Mouse (Mus musculus): Measurements from ENCODE around the gene Atad5.

Atad5 gene

DNA sequence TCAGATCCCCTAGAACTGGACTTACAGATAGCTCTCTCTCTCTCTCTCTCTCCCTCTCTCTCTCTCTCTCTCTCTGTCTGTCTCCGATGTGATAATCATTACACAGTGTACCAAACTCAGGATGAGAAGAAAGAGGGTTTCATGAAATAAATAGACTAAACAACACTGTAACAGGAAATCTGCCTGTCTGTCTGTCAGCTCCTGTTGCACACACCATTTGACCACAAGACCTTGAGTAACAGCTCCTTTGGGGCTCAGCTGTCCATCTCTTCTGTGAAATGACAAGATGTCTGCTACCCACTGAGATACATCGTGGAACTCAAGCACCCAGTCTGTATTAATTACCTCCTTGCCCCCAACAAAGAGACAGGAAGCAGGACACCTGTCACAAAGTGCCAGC, 62.3 kb downstream of the Atad5 start:
- DNase-seq (ENCODE audit: low spot score), result no peak

DNA sequence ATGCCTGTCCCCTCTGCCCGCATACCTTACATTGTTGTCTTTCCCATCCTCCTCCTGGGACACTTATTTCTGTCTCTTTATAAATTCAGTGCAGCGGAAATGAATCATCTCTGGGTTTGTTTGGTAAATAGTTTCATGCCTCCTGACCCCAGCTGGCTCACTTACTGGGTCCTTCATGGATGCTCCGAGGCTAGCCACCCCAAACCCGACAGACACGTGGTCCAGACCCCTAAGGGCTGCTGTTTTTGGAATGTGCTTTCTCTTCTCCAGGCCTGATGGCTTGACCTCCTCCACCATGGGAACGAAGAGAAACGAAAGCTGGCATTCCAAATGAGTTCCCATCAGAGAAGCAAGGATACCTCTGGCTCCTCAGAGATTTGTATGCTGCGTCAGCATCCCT, 63.2 kb downstream of the Atad5 start:
- DNase-seq (ENCODE audit: low spot score), result no peak

DNA sequence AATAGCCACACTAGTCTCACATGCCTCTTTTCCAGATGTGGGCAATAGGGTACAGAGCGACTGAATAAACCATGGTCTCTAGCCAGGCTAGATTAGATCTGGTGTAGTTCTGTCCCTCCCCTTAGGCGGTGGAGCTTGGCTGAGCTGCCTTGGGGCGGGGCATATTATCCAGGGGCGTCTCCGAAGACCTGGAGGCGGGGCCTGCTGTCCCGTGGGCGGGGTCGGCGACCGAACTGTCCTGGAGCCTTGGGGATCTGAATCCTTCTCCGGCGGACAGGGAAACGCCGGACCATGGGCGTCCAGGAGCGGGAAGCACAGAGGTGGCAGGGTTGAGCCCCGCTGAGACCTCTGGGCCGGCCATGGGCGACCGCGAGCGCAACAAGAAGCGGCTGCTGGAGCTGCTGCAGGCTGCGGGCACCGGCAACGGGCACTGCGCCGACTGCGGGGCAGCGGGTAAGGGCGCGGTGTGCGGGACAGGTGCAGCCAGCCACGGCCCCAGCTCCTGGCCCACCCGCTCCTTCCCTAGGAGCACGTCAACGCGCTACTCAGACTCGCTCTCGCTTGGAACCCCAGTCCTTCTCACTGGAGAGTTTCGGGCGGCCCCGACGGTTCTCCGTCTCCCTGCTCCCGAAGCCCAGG, 64.8 kb downstream of the Atad5 start, which contains the start of gene Adap2:
Adap2 (plus strand) TSS at position 249 of the 639 bp plus-strand sequence.
- DNase-seq (ENCODE audit: low spot score), result peak; percentile 77

DNA sequence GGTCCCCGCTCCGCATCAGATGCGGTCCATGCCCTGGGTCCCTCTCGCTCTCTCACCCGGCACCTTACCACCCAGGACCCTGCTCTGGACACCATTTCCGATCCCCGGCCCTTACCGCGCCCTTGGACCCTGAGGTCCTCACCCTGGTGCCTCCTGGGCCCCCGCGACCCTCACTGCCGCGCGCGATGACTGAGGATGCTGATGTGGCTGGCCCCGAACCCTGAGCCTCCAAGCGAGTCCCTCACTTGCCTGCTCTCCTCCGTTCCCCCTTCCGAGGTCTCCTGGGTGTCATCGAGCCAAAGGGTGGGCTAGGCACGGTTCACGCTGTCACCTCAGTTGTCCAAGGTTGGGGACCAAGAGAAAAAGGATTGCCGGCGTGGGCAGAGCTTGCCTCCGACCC, 65.3 kb downstream of the Atad5 start:
- no peak for DNase-seq (ENCODE audit: low spot score)

DNA sequence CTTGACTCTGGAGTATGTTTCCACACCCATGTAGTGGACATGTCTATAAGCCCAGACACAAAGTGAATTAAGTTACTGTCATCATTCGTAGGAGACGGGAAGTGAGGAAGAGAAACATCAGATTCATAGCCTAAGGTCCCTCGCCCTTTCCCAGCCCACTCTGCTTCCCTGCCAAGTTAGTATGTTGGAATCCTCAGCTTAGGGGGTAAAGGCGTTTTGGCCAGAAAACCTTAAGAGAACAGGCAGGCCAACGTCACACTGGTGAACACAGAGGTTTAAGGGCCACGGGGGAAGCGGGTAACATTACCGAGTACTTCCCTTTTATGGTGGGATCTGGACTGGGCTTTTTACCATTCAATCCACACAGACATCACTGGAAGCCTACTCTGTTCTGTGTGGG, 66.3 kb downstream of the Atad5 start:
- no peak for DNase-seq (ENCODE audit: low spot score)

DNA sequence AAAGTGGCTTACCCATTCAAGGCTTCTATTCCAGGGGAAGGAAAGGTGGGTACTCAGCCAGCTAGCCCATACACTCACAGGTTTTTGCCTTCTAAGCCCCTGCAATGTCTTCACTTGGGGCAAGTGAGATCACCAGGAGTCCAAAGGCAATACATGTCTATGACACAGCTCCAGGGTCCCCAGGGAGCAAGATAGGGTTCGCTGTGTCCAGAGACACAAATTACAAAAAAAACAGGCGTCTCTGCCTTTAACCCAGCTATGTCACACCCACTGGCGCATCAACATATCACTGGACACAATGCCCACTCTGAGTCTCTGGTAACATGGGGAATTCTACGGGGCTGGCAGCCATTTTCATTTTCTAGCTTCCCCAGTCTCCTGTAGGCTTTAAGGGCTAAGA, 66.8 kb downstream of the Atad5 start:
- no peak for DNase-seq (ENCODE audit: low spot score)

DNA sequence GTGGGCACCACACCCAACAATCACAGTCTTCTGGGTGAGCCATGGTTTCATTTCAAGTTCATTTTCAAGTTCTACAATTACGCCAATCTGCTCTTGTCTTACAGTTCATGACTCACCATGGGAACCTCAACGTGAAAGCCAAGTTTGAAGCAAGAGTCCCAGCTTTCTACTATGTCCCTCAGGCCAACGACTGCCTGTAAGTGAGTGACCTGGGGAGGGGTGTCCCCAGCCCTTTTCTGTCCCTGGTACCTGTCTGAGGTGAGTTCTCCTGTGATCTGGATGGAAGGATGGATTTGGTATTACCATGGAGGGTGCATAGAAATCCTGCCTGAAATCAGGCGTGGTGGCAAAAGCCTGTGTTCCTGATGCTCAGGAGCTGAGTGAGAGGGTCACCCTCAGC, 67.6 kb downstream of the Atad5 start:
- no peak for DNase-seq (ENCODE audit: low spot score)

DNA sequence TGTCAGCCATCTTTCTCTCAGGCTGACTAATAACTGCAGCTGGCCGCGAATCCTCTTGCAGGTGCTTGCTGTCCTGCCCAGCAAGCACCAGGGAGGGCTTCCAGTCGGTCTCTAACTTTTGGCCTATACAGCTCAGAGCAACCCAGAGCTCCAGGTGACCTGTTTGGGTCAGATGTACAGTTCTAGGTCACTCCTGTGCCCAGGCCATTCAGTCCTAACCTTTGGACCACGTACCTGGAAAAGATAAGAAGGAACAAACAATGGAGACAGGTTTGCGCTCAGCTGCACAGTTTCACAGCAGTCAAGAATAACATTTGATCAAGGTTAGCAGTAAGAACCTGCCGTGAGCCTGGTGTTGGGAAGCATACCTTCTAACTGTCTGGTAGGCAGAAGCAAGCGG, 69.8 kb downstream of the Atad5 start:
- DNase-seq (ENCODE audit: low spot score), result no peak

DNA sequence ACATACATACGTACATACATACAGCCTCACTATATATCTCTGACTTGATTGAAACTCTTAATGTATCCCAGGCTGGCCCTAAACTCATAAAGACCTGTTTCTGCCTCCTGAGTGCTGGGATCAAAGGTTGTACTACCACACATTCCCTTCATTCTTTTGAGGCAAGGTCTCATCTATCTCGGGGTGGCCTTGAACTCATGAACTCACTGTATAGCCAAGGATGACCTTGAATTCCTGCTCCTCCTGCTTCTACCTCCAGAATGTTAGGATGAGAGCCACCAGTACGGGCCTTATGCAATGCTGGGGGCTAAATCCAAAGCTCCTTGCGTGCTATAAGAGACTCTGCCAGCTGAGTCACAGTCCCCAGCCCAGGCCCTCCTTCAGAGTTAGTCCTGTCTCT, 71.8 kb downstream of the Atad5 start:
- DNase-seq (ENCODE audit: low spot score), result no peak

DNA sequence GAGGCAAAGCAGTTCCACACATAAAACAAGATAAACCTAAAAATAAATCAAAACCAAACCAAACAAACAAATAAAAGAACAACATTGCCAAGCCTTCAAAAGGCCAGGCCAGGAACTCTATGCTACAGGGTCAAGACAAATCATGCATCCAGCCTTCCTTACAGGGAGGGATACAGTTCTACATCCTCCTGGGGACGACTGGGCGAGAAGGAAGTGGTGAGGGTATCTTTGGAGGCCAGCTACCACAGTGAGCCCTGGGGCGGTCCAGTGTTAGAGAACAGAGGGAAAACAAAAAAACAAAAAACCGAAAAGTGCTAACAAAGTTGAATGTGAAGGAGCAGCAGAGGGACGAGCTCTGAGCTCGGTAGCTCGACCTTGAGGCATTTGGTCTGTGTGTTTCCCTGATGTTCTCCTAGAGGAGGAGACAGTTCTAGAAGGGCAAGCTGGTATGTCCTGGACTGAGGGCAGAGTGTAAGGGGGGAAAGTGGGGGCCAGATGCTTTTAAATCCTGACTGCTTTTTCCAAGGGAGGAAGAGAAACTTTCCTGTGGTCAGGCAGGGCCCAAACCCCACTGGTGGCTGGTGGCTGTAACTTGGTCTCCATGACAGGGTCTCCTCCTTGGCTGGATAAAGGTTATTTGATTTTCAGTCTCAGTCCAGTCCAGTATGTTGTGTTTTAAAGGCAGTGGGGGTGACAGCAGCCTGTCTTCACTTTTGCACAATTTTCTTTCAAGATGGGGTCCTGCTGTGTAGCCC, 74.3 kb downstream of the Atad5 start:
- no peak for DNase-seq (ENCODE audit: low spot score)

DNA sequence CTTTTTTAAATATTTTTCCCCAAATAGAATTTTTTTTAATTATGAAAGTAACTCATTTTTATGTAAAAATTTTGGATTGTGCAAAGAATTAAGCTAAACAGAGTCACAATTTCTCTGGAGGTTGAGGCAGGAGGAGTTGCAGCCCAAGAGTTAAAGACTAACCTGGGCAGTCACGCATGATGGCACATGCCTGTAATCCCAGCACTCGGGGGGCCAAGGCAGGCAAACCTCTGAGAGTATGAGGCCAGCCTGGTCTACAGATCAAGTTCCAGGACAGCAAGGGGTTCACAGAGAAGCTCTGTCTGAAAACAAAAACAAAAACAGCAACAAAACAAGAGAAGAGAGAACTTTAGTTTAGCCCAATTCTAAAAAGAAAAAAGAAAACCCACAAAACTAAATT, 75.0 kb downstream of the Atad5 start:
- DNase-seq (ENCODE audit: low spot score), result no peak

DNA sequence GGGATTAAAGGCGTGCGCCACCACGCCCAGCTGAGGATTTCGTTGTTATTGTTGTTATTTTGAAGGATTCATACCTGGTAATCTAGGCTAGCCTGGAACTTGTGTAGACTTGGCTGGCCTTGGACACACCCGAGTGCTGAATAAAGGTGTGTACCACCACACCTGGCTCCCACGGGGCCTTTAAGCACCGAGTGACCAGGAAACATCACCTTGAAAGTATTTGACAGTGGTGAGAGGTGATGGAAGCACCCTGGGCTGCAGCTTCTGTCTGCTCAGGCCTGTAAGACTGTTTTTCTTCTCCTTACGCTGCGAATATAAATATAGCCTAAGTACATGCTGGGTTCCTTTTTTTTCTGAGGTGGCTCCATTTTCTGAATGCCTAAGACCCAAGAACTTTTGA, 78.9 kb downstream of the Atad5 start:
- no peak for DNase-seq (ENCODE audit: low spot score)

DNA sequence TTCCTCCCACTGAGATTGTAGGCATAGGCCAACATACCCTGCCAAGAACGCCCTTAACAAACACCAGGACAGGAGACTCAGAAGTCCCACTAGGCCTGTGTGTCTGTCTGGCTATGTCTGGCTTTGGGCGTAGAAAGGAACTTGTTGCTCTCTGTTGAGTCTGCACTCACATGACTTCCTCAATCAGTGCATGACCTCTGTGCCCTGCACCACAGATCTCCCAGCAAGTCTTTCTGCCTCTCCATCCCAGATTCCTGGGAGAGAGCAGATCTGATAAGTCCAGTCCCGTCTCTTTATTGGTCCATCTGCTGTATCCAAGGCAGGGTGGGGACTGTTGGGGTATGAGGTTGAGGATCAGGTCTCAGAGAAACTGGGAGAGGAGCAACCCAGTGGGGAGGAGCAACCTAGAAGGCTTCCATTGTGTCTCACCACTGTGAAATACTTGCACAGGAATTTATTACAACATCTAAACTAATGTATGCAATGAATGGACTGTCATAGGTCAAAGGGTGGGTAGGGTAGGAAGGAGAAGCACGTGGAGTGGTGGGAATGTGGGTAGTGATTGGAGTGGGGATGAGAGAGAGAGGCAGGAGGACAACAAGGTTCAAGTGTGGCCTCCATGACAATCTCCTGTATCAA, 79.5 kb downstream of the Atad5 start:
- no peak for DNase-seq (ENCODE audit: low spot score)

DNA sequence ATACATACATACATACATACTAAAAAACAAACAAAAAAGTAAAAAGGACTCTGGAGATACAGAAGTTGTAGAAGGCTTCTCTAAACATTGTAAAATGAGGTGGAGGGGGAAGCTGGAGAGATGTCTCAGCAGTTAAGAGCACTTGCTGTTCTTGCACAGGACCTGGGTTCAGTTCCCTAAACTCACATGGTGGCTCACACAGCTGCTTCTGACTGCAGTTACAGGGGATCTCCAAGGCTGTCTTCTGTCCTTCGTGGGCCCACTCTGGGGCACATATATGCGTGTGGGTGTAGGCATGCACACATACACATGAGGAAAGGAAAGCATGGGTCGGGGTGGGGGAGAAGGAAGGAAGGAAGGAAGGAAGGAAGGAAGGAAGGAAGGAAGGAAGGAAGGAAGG, 80.4 kb downstream of the Atad5 start:
- DNase-seq (ENCODE audit: low spot score), result no peak

DNA sequence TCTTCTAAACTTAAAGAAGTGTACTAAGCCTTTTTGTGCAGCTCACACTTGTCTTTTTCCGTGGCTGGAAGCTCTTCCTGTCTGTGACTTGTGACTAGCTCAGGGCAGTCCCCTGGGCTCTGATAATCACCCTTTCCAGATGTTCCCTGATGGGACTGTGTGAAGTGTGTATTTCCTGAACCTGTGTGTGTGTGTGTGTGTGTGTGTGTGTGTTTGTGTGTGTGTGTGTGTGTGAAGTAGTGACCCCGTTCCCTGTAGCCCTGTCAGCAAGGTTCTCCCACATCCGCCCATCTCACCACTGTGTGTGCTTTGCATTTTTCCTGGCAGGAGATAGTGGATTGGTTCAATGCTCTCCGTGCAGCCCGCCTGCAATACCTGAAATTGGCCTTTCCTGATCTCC, 81.2 kb downstream of the Atad5 start:
- no peak for DNase-seq (ENCODE audit: low spot score)

DNA sequence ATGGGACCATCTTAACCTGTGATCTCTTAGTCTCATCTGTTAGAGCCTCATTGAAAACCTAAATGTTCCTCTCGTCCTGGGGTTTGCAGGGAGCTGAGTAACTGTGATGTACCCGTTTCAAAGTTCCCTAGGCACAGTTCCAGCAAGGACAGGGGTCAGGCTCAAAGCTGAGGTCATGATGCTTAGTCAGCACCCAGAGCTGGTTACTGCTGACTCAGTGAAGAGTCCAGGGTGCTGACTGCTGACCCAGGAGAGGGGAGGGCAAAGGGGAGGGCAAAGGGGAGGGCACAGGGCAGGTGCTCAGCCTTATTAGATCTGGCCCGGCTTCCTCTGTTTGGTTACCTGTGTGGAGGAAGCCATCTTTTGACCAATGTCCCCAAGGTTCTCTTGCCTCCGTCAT, 82.7 kb downstream of the Atad5 start:
- no peak for DNase-seq (ENCODE audit: low spot score)

DNA sequence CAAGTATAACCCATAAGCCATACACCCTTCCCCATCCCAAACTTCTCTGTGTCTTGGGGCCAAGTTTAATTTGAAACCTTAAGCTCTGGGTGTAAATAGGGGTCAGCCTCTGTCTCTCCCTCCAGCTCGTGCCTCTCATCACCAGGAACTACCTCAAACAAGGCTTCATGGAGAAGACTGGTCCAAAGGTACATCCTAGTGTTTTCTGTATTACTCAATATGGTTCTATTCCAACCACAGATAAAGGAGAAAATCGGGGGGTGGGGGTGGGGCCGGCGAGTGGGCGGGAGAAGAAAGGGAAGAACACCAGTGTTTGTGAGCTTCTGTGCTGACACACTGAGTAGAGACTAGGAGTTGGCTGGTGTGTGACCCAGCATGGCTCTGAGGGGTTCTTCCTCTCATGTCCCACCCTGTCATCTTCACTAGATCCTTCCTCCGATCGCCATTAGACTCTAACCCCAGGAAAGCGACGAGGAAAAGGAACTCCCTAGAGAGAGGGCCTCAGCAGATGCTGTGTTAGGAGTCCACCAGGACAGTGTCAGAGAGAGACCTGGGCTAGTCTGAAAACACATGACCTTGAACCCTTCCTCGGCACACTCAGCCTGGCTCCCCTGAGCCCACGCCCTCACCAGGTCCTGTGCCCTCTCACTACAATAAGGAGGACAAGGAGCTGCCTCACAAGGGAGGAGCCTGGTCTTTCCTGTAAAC, 84.9 kb downstream of the Atad5 start:
- DNase-seq (ENCODE audit: low spot score), result no peak

DNA sequence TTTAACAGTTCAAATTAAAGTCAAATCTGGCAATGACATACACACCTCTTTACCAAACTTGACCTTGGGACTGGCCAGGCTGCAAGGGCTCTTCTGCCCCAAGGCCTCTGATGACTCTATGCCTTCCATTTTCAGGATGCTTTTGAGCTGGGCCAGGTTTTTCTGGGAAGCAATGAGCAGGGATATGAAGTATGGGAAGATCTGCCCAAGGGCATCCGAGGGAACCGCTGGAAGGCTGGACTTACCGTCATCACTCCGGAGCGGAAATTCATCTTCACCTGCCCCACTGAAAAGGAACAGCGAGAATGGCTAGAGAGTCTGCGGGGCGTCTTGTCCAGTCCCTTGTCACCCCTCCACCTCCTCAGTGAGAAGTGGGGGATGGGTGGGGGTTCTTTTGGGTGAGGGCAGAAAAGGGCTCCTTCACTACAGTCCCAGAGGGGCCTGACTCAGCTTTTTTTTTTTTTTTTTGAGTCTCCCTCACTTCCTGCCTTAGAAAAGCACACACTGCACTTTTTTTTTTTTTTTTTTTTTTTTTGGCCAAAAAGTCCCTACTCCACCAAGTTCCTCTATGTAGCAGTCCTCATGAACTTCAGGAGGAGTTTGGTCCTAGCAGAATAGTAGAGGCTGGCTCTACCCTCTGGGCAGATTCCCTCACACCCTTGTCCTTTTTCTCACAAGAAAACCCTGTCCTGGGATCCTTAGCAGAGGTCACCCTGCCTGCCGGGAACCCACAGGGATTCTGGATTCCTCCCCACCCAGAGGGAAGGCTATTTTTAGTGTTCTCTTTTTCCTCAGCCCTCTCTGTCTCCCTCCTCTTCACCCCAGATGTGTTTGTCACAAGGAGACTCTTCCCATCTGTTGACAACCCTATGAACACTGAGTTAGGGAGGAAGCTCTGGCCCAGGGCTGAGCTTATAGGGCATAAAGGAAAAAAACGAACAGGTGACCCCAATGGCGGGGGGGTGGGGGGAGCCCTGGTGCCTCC, 88.0 kb downstream of the Atad5 start:
- no peak for DNase-seq (ENCODE audit: low spot score)

DNA sequence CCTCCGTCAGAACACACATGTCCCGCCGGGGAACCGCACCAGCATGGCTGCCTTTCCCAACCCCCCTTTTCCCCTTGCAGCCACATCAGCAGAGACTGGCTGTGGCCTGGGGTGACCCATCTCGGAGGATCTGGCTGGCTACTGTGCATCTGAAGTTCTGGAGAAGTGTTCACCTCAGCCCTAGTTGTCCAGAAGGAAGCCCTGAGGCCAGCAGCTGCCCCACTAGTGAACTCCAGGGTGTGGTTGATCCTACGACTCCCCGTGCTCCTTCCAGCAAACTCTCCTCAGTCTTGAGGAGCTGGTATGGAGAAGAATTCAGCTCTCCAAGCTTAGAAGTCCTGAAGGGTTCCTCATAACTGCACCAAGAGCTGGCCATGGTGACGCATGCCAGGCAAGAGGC, 89.1 kb downstream of the Atad5 start:
- DNase-seq (ENCODE audit: low spot score), result no peak

DNA sequence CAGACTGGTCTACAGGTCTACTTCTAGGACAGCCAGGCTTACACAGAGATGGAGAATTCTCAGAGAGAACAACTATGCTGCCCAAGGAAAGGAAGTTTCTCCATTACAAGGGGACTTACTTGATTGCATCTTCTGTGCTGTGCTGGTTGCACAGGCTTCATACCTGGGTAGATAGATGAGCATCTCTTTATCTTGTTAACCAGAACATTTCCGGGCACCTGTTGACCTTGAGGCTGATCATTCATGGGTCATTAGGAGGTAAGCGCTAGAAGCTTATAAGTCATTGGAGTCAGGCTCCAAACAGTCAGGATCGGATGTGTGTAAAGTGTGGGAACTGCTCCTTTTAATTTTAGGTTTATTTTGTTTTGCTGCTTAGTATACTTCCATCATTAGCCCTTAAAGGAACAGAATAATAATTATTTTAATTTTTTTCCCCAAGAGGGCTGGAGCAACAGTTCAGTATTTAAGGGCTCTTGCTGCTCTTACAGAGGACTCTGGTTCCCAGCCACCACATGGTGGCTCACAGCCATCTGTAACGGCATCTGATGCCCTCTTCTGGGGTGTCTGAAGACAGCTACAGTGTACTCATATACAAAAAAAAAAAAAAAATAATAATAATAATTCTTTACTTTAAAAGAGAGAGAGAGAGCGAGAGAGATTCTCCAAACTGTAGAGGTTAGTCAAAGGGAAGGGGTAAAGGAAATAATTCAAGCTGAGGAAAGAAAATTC, 92.0 kb downstream of the Atad5 start:
- no peak for DNase-seq (ENCODE audit: low spot score)
